Mouse (Mus musculus) testis, adult 2 months (tissue): ENCODE measurements around the gene Cetn2.

Experiments
- CTCF ChIP-seq: fragments of 200-500 bp; IDR thresholded peaks from 2 replicates; pipeline ENCODE4 v1.5.1; 2012; ENCODE audit warnings: low read depth, mild to moderate bottlenecking, inconsistent platforms, low read length, moderate library complexity; ENCODE audit not compliant: control insufficient read depth, insufficient read depth, insufficient replicate concordance
- POLR2A ChIP-seq: fragments of 200-500 bp; IDR thresholded peaks from 2 replicates; pipeline ENCODE4 v1.6.1; 2012; ENCODE audit warnings: low read depth, mild to moderate bottlenecking, inconsistent platforms, low read length, moderate library complexity; ENCODE audit not compliant: control insufficient read depth

DNA sequence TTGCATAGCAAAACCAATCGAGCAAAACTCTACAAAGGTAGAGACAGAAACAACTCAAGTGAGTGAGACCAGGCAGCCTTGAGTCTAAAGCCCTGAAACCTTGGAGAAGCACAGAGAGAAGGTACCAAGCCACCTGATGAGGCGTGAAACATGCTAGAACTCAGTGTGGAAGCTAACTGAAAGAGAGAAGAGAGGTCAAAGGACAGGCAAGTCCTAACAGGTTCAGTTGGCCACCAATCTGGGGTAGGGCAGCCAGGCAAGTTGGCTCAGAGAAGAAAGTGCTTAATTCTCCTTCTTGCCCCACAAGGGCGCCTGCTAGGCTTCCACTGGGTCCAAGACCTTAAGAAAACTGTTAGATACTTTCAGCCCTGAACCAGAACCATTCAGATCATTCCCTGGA is 43.3 kb upstream of the Cetn2 start:
- TF ChIP-seq CTCF (no peak), POLR2A (no peak)
